Mouse (Mus musculus) gastrocnemius, adult 8-10 months (tissue): Measurements from ENCODE around the gene Ap5m1. TPM values are rescaled to one million over a fixed set of nuclear protein-coding genes. Genes with fewer than 3 reads are reported as not detected.
"Not testable (repeated sequence)": the region's sequence is repeated elsewhere in the genome, so short reads cannot be mapped to it uniquely, and the experiment has no call there.

Source experiments
- DNase-seq, 2 experiments: peaks; one replicate each; pipeline ENCODE4 v3.0.0; 2022; ENCODE audit warnings: low spot score in 2 of 2
- total RNA-seq, 4 experiments: library from RNA; stranded (reverse); gene quantifications; 2 replicates each; pipeline ENCODE4 v1.2.4; 2022

The Ap5m1 gene
- 1 to 10 TPM; 8.4 to 9.9 (median 9.3) TPM for total RNA-seq

- peak; percentile 3 to 8 for DNase-seq
These were observed at the start of gene Ap5m1 for GRCm38 (mm10) chr14:49065529-49066273. TSS of gene Ap5m1 (plus strand) at chr14:49066097.

GRCm38 (mm10) chr14:49019765-49020164 lies 46.1 kb upstream of the Ap5m1 start:
- no peak for DNase-seq

GRCm38 (mm10) chr14:49027040-49027778 lies 38.7 kb upstream of the Ap5m1 start:
- no peak for DNase-seq

- DNase-seq: no peak
These were observed 38.0 kb upstream of the Ap5m1 start for GRCm38 (mm10) chr14:49027779-49028368.

GRCm38 (mm10) chr14:49028991-49029390 lies 36.9 kb upstream of the Ap5m1 start:
- no peak for DNase-seq

- no peak for DNase-seq
These were observed 20.3 kb upstream of the Ap5m1 start for GRCm38 (mm10) chr14:49045610-49046009.

- DNase-seq: no peak
These were observed 16.4 kb upstream of the Ap5m1 start for GRCm38 (mm10) chr14:49049492-49049891.

GRCm38 (mm10) chr14:49063838-49064237 lies 2.1 kb upstream of the Ap5m1 start:
- DNase-seq: no peak

GRCm38 (mm10) chr14:49066274-49066823 lies 452 bp downstream of the Ap5m1 start, which contains the start of gene Exoc5:
TSS of gene Exoc5 (minus strand) at chr14:49066653.
- DNase-seq: peak; percentile 90

GRCm38 (mm10) chr14:49072837-49073236 lies 6.9 kb downstream of the Ap5m1 start:
- DNase-seq: no peak

GRCm38 (mm10) chr14:49073896-49074295 lies 8.0 kb downstream of the Ap5m1 start:
- no peak for DNase-seq

GRCm38 (mm10) chr14:49074361-49074760 lies 8.5 kb downstream of the Ap5m1 start:
- no peak for DNase-seq

- no peak for DNase-seq
These were observed 12.9 kb downstream of the Ap5m1 start for GRCm38 (mm10) chr14:49078820-49079219.

GRCm38 (mm10) chr14:49086522-49086921 lies 20.6 kb downstream of the Ap5m1 start:
- no peak for DNase-seq

GRCm38 (mm10) chr14:49088155-49089048 lies 22.5 kb downstream of the Ap5m1 start:
- DNase-seq: no peak

- no peak for DNase-seq
These were observed 23.7 kb downstream of the Ap5m1 start for GRCm38 (mm10) chr14:49089461-49090058.

GRCm38 (mm10) chr14:49090102-49090501 lies 24.2 kb downstream of the Ap5m1 start:
- DNase-seq: no peak

- no peak for DNase-seq
These were observed 25.4 kb downstream of the Ap5m1 start for GRCm38 (mm10) chr14:49091277-49091676.

GRCm38 (mm10) chr14:49091755-49092154 lies 25.9 kb downstream of the Ap5m1 start:
- DNase-seq: not testable (repeated sequence)

GRCm38 (mm10) chr14:49118381-49118780 lies 52.5 kb downstream of the Ap5m1 start:
- peak; percentile 16 to 26 for DNase-seq
